Mouse (Mus musculus) T-cell, adult 2 months (primary cell): ENCODE data around the gene Scd4.
"Not testable (repeated sequence)": the region's sequence is repeated elsewhere in the genome, so short reads cannot be mapped to it uniquely, and the experiment has no call there.

Source experiments
- DNase-seq: peaks from one replicate; pipeline ENCODE4 v3.0.0; 2022; ENCODE audit warnings: low spot score

Scd4 gene

DNA sequence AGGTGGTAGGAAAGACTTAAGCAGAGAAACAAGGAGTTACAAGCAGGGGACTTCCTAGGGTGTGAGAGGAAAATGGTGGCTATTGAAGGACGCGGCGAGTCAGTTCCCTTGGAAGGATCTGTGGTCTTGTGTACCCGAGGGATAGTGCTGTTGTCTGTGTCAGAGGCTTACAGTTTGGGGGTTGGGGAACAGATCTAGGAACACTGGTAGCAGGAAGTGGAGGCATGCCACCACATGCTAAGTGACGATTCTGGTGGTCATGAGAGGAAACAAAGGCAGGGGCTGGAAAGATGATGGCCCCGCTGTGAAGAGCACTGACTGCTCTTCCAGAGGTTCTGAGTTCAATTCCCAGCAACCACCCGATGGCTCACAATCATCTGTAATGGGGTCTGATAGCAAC is 32.4 kb upstream of the Scd4 start:
- DNase-seq: no peak

- peak; percentile 22 for DNase-seq
Measured at GRCm38 (mm10) chr19:44301176-44301575, 31.7 kb upstream of the Scd4 start.

GRCm38 (mm10) chr19:44301671-44302305 is 31.1 kb upstream of the Scd4 start:
- no peak for DNase-seq

DNA sequence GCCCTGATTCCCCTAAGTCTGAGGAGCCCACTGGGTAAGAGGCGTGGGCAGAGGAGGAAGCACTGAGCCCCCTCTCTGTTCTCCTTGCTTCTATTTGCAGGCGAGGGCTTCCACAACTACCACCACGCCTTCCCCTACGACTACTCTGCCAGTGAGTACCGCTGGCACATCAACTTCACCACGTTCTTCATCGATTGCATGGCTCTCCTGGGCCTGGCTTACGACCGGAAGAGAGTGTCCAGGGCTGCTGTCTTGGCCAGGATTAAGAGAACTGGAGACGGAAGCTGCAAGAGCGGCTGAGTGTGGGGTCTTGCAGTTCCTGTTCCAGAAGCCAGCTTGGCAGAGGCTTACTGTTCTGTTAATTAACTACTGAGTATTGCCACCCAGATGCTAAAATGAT is 30.0 kb upstream of the Scd4 start:
- DNase-seq: no peak

- DNase-seq: no peak
Measured at GRCm38 (mm10) chr19:44303502-44303901, 29.4 kb upstream of the Scd4 start.

DNA sequence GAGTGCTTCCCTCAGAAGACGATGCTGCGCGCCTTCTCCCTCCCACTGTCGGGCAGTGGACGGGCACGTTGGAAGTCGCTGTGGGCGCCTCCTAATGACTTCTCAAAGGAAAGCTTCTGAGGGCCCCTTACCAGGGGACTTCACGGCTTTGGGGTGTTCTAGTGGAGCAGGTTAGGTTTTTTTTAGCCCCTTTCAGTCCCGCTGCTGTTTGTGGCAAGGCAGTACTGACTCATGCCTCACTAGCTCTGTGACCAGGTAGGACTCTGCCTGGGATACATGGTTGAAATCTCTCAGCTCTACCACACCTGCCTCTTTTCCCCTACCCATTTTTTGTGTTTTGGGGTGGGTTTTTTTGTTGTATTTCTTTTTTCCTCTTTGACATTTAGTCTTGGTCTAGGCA is 28.5 kb upstream of the Scd4 start:
- no peak for DNase-seq

- no peak for DNase-seq
Measured at GRCm38 (mm10) chr19:44304851-44305510, 27.9 kb upstream of the Scd4 start.

DNA sequence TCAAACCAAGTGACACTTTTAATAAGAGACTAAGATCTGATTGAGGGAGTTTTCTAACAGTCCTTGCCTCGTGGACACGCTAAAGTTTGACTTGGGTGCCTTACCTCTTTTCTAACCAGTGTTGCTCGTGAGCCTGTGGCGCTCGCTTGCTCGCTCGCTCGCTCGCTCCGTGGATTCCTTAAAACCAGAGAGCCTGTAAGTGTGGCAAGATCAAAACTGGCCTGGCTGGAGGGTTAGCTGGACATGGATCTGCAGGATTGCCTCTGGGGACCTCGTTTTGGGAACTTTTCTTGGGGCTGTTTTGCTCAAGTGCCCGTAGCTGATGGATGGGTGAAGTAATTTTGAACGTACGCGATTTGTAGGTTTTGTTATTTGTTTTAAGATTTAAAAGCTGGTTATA is 27.2 kb upstream of the Scd4 start:
- no peak for DNase-seq

GRCm38 (mm10) chr19:44306171-44306570 is 26.7 kb upstream of the Scd4 start:
- DNase-seq: no peak

GRCm38 (mm10) chr19:44307101-44307914 is 25.6 kb upstream of the Scd4 start:
- DNase-seq: no peak

- DNase-seq: no peak
Measured at GRCm38 (mm10) chr19:44307915-44308470, 24.9 kb upstream of the Scd4 start.

- no peak for DNase-seq
Measured at GRCm38 (mm10) chr19:44308611-44309246, 24.2 kb upstream of the Scd4 start.

- no peak for DNase-seq
Measured at GRCm38 (mm10) chr19:44309351-44310154, 23.3 kb upstream of the Scd4 start.

DNA sequence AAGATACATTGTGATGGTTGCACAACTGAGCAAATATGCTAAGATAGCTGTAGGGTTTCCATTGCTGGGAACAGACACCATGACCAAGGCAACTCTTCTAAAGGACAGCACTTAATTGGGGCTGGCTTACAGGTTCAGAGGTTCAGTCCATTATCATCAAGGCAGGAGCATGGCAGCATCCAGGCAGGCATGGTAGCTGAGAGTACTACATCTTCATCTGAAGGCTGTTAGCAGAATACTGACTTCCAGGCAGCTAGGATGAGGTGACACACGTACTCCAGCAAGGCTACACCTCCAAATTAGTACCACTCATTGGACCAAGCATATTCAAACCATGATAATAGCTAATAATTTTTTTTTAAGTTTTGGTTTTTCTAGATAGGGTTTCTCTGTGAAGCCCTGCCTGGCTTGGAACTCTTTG is 22.7 kb upstream of the Scd4 start:
- not testable (repeated sequence) for DNase-seq

DNA sequence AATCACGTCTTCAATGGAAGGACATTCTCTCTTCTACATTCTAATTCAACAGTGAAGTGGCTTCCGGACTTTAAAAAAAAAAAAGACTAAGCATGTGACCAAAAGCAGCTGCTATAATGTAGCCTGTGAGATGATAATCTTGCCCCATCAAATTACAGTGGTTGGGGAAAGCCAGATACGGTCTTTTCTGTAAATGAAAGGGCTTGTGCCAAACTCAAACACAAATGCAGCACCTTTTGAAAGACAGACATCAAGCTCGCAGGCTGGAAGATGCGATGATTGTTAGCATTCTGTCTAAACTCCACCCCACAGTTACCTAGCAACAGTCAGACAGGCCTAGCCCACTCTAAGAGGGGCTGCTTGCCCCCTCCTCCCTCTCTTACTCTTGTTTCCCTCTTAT is 22.1 kb upstream of the Scd4 start:
- DNase-seq: no peak

- DNase-seq: no peak
Measured at GRCm38 (mm10) chr19:44311306-44312006, 21.4 kb upstream of the Scd4 start.

DNA sequence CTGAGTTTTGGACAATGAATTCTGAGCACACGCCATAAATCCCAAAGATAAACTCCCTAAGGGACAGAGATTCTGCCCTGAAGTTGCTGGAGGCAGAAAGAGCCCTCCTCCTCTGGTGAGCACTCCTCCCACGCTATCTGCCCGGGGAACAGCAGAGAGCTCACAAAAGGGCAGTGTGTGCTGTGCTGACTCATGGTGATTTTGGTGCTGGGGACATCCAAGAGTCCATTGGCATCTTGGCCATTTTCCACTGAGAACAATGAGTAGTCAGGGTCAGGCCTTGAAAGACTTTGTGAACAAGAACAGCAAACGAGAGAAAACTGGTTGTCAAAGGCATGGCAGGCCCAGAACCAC is 20.9 kb upstream of the Scd4 start:
- DNase-seq: no peak

DNA sequence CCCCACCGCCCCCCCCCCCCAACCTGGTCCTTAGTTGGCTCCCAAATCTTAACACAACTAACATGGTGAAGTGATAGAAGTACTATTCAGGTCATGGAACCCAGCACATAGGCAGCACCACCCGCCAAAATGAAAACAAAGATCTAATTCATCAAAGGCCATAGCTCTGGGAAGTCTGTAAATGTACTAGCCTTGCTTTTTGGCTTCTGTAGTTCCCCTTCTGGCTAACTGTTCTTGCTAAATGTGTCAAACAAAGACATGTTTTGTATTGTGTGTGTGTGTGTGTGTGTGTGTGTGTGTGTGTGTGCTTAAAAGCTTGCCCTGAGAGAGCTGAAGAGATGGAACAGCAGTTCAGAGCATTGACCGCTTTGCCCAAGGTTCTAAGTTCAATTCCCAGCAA is 19.8 kb upstream of the Scd4 start:
- no peak for DNase-seq

DNA sequence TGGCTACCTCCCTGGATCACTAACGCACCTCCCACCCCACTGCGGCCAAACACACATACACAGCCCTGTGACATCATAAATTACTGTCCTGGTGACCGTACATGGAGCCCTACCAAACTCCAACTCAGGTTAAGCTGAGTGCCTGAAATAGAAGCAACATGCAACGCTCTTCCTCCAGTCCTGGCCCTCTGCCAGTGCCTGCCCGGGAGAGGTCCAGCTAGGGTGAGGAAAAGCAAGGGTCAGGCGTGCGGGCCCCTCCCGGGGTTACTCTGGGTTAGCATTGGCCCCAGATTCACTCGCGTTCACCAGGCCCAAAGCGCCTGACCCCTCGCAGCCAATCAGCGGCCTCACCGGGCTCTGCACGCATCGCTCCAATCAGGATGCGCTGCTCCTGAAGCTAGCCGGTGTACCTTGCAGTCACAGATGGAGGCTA is 18.5 kb upstream of the Scd4 start:
- DNase-seq: peak; percentile 78

GRCm38 (mm10) chr19:44314871-44315414 is 17.9 kb upstream of the Scd4 start:
- peak; percentile 61 for DNase-seq
